Mouse (Mus musculus) gastrocnemius, postnatal 10 days (tissue): ENCODE results near the gene Heph. TPM values are rescaled to one million over a fixed set of nuclear protein-coding genes. Genes with fewer than 3 reads are reported as not detected.
"Not testable (repeated sequence)": the region's sequence is repeated elsewhere in the genome, so short reads cannot be mapped to it uniquely, and the experiment has no call there.

Experiments
- DNase-seq: peaks from one replicate; pipeline ENCODE4 v3.0.0; 2021; ENCODE audit warnings: mixed read lengths
- long read RNA-seq, 2 experiments: library from polyadenylated mRNA; stranded (forward); transcript quantifications; one replicate each; pipeline ENCODE4 v2.0.0; 2021
- total RNA-seq, 2 experiments: library from RNA; stranded (reverse); gene quantifications; 2 replicates each; pipeline ENCODE4 v1.2.3; 2021

Heph gene
- total RNA-seq, result 1 to 10 TPM; 3.7 to 5.2 TPM
- long read RNA-seq, experiment 1, full-length matches to known transcripts, result 2 of 5 reads
- long read RNA-seq, experiment 1, partial matches to known transcripts, result 1 of 5 reads
- long read RNA-seq, experiment 1, other reads (novel, unspliced or antisense), result 2 of 5 reads
- long read RNA-seq, experiment 2, full-length matches to known transcripts, result 4 of 7 reads
- long read RNA-seq, experiment 2, partial matches to known transcripts, result 1 of 7 reads
- long read RNA-seq, experiment 2, other reads (novel, unspliced or antisense), result 2 of 7 reads

DNA sequence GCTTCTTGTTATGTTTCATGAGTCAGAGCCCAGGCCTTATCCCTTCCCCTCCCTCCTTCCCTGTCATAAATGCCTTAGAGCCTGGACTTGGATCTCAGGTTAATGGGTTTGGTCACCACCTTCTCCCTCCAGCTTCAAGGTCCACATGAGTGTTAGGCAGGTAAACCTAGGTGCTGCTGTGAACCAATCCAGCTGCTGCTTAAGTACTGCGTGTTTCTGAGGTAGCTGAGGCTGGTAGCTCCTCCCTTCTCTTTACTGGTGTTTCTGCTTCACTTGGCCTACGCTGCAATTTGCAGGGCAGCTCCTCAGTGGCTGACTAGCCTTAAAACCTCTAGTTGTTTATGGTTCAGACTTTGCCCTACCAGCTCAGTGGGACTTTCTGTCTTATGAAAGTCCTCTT, at the start of gene Heph:
Gene Heph, plus strand, starts transcription at position 211 of the 400 bp plus-strand sequence.
- DNase-seq, result no peak

DNA sequence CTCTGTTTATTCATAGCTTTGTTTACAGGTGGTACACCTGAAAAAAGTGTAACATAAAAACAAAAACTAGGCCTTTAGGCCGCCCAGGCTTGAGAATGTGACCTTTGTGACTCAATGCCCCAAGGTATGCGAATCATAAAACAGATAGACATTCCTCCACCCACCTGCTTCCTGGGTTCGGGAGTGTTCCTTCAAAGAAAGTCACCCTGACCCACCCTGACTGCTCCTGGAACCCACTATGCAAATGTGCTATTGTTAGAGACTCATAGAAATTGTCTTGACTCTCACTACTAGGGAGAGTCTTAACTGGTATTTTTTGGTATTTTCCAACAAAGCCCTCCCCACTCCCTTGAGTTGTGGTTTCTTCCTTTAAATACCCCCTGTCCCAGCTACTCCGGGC, 39.8 kb upstream of the Heph start:
- DNase-seq, result not testable (repeated sequence)

- no peak for DNase-seq
Measured at GRCm38 (mm10) chrX:96416970-96417369, 38.2 kb upstream of the Heph start.

- DNase-seq, result no peak
Measured at GRCm38 (mm10) chrX:96417733-96418132, 37.4 kb upstream of the Heph start.

- DNase-seq, result no peak
Measured at GRCm38 (mm10) chrX:96419383-96419782, 35.8 kb upstream of the Heph start.

- no peak for DNase-seq
Measured at GRCm38 (mm10) chrX:96456201-96456963, 1.2 kb downstream of the Heph start, which contains the start of gene Hsf3. Gene Hsf3 (minus strand): TSS chrX:96456294.

DNA sequence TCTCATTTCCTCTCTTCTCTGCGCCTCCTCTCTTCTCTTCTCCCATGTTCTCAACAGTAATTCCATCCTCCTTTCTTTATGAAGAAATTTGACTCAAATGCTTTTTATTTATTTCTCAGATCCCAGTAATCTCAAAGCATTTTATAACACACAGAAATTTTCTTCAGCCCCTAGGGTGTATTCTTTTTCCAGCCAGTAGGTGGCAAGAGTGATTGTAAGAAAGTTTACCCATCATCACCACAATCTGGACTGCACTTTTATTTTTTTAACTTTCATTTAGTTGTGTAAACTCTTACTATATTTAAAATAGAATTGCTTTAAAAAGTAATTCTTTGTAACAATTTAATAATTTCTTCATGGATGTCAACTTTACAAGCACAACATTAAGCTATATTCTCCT, 46.4 kb downstream of the Heph start:
- no peak for DNase-seq

Other genes starting within 250 kb of the Heph start
- gene Vsig4, start 161.9 kb upstream of the Heph start, total RNA-seq, result not detected
- under 1 TPM in 1 of 2 experiments, not detected in 1; 0.09 TPM for gene Hsf3, start 935 bp downstream of the Heph start, total RNA-seq